Mouse (Mus musculus) stomach, embryonic 16.5 days (tissue): ENCODE measurements around the gene Cd6. TPM values are rescaled to one million over a fixed set of nuclear protein-coding genes. Genes with fewer than 3 reads are reported as not detected.

Experiments
- ATAC-seq: fragments of 200-750 bp; cut with Nextera tagmentation; 2 replicates; pipeline ENCODE4 v1.8.0; 2017; ENCODE audit warnings: moderate number of reproducible peaks, moderate TSS enrichment; ENCODE audit not compliant: insufficient read depth, low FRiP score
- H3K27ac ChIP-seq: fragments of 300-500 bp; sonication (generic); 2 replicates; pipeline ENCODE4 v1.5.1; 2014; ENCODE audit warnings: low read length
- H3K27me3 ChIP-seq: fragments of 300-500 bp; sonication (generic); 2 replicates; pipeline ENCODE4 v1.6.1; 2014; ENCODE audit warnings: low read length, control low read depth, mixed read lengths; ENCODE audit not compliant: control insufficient read depth, insufficient read depth
- H3K36me3 ChIP-seq: fragments of 300-500 bp; sonication (generic); 2 replicates; pipeline ENCODE4 v1.6.1; 2014; ENCODE audit warnings: low read length; ENCODE audit not compliant: control insufficient read depth, insufficient read depth
- H3K4me1 ChIP-seq: fragments of 300-500 bp; sonication (generic); 2 replicates; pipeline ENCODE4 v1.6.1; 2014; ENCODE audit warnings: low read length, control low read depth, mixed read lengths; ENCODE audit not compliant: control insufficient read depth, insufficient read depth
- H3K4me2 ChIP-seq: fragments of 300-500 bp; sonication (generic); 2 replicates; pipeline ENCODE4 v1.6.1; 2014; ENCODE audit warnings: low read depth, low read length, mixed read lengths
- H3K4me3 ChIP-seq: fragments of 300-500 bp; sonication (generic); replicated peaks from 2 replicates; pipeline ENCODE4 v1.5.1; 2014; ENCODE audit warnings: mild to moderate bottlenecking, low read length
- H3K9ac ChIP-seq: fragments of 300-500 bp; sonication (generic); 2 replicates; pipeline ENCODE4 v1.6.1; 2014; ENCODE audit warnings: low read length
- H3K9me3 ChIP-seq: fragments of 300-500 bp; sonication (generic); replicated peaks from 2 replicates; pipeline ENCODE4 v1.6.1; 2016; ENCODE audit warnings: low read length, control low read depth; ENCODE audit not compliant: control insufficient read depth
- WGBS: fragments of 180-500 bp; shearing (Covaris S2); extraction: QIAGEN DNeasy Blood & Tissue Kit; methylation state at CpG from one replicate; pipeline ENCODE4 v1.1.7; 2014; 5-methylcytosine and 5-hydroxymethylcytosine counted together
- polyA plus RNA-seq: library from polyadenylated mRNA; unstranded; fragments of >200 nt; fragmentation: Nextera tagmentation; extraction: Ambion mirVana; gene quantifications from 2 replicates; pipeline ENCODE4 v1.2.1, GENCODE M21; 2015

Gene Cd6
- polyA plus RNA-seq, 1 experiment from 2014 or later = 0.58 TPM

DNA sequence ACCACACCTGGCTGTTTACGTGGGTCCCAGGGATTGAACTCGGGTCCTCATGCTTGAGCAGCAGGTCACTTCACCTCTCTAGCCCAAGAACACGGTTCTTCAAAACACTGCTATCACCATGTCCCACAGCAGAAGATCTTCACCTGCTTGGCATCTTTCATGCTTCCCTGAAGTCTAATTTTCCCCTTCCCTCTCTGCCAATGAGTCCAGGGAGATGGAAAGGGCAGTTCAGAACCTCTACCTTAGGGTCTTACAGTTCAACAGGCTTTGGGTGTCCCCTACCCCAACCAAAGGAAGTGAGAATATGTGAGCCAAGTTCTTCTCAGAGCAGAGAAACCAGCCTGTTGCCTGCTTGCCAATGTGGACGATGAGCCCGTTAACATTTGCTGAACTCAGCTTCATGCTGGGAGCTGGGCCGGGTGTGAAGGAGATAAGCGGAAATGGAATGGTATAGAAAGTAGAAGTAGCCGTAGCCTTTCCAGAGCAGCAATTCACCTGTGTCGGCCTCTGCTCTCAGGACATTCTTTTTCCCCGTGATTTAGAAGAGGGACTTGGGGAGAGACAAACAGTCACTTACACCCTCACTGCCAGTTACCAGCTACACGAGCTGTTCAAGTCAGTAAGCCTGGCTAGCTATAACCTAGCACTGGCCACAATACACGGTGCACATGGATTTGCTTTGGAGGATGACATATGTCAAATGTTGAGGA lies 21.2 kb downstream of the Cd6 start:
- Histone ChIP-seq H3K9me3 (no peaks in the 10 kb centered on the region), H3K27me3 (no peaks in the 10 kb centered on the region), H3K4me2 (no peak overlapping the region), H3K9ac (no peak overlapping the region), H3K4me3 (no peak overlapping the region), H3K36me3 (no peaks in the 10 kb centered on the region), H3K27ac (no peak overlapping the region), H3K4me1 (no peaks in the 10 kb centered on the region)
- 80% methylated on average over 12 of the region's 12 CpGs for WGBS
- ATAC-seq = no peak

DNA sequence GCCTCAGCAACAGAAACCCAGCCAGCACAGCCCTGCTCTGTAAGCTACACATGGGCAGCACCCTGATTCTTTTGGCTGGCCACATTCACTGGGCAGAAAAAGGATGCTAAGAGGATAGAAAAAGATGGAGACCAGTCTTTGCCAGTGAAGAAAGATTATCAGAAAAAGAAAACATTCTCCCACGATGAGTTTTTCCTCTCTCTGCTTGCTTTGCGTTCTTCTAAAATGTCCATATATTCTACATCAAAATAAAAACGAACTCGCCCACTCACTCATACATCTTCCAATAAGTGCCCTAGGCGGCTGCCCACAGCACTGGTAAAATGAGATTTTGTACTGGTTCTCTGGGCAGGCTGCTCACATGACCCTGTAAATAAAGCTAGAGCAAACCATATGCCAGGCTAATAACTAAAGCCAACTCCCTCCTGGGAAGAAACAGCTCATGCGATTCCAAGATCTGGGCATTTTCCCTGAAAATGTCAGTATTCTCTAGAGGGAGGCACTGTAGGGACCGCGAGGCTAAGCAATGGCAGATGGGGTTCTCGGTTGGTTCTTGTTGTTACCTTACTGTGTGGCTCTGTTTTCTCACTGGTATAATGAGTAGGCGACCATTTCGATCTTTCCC lies 24.1 kb downstream of the Cd6 start:
- H3K36me3 ChIP-seq = no peaks in the 10 kb centered on the region
- H3K4me3 ChIP-seq = no peak overlapping the region
- H3K27me3 ChIP-seq = no peaks in the 10 kb centered on the region
- H3K4me2 ChIP-seq = no peak overlapping the region
- H3K9ac ChIP-seq = no peak overlapping the region
- no peak for ATAC-seq
- no peaks in the 10 kb centered on the region for H3K9me3 ChIP-seq
- no peaks in the 10 kb centered on the region for H3K4me1 ChIP-seq
- WGBS = 88% methylated on average over 11 of the region's 11 CpGs
- H3K27ac ChIP-seq = no peak overlapping the region

DNA sequence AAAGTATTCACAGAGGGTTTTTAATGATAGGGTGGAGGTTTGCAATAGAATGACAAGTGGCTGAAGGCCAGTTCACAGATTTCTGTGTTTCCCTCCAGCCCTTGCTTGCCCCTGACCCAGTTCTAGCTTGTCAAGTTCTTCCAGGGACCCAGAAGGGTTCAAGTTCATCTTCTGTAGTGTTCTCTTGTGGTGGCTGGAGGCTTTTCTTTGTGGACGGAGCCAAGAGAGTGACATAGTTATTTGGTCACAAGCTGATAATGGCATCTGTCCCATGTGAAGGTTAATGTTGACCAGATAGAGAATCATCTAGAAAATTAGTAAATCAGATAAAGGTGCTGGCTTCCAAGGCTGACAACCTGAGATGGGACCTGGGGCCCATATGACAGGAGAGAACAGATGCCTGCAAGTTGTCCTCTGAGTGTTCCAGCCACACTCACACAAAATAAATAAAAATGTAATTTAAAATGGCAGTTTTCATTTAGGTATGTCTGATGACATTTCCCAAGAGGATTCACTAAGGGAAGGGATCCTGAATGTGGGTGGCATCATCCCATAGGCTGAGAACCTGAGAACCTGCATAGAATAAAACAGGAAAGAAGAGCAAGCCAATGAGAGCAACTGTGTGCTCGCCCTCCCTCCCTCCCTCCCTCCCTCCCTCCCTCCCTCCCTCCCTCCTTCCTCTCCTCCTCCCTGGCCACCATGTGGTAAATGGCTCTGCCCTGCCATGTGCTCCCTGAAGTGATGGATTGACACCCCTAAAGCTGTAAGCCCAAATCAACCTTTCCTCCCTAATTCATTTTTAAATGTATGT lies 24.8 kb downstream of the Cd6 start:
- Histone ChIP-seq H3K27me3 (no peaks in the 10 kb centered on the region), H3K36me3 (no peaks in the 10 kb centered on the region), H3K4me1 (no peaks in the 10 kb centered on the region), H3K4me3 (no peak overlapping the region), H3K9ac (no peak overlapping the region), H3K27ac (no peak overlapping the region), H3K4me2 (no peak overlapping the region), H3K9me3 (no peaks in the 10 kb centered on the region)
- WGBS = 91% methylated on average over 2 of the region's 2 CpGs
- no peak for ATAC-seq

DNA sequence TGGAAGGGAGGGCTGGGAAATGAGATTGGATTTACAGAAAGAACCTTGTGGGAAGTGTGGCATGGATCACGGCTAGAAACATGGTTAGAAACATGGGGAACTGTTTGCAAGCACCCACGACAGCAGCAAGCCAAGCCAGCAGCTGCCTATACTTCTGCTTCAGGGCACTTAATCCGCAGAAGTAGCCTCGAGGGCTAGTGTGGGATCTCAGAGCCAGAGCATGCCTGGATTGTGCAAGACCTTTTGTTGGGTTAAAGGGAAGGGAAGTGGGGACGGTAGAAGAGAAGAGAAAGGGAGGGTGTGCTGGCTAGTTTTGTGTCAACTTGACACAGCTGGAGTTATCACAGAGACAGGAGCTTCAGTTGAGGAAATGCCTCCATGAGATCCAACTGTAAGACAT lies 26.1 kb downstream of the Cd6 start:
- Histone ChIP-seq H3K4me1 (no peaks in the 10 kb centered on the region), H3K36me3 (no peaks in the 10 kb centered on the region), H3K4me2 (no peak overlapping the region), H3K9ac (no peak overlapping the region), H3K27ac (no peak overlapping the region), H3K9me3 (no peaks in the 10 kb centered on the region), H3K4me3 (no peak overlapping the region), H3K27me3 (no peaks in the 10 kb centered on the region)
- WGBS = 70% methylated on average over 5 of the region's 5 CpGs
- no peak for ATAC-seq

DNA sequence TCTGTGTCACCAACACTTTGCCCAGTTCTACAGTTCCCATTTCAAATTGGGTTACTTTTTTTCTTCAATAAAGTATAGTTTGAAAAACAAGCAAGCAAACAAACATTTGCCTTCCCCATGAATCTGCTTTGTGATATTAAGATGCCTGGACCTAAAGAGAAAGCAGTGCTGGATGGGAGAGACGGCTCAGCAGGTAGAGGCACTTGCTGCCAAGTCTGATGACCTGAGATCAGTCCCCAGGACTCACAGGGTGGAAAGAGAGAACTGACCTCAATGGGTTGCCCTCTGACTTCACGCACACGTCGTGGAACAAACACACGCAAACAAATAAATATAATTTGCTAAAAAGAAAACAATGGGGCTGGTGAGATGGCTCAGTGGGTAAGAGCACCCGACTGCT lies 28.0 kb downstream of the Cd6 start:
- ATAC-seq = no peak
- no peak overlapping the region for H3K27ac ChIP-seq
- 81% methylated on average over 6 of the region's 6 CpGs for WGBS
- no peak overlapping the region for H3K4me2 ChIP-seq
- no peaks in the 10 kb centered on the region for H3K27me3 ChIP-seq
- no peaks in the 10 kb centered on the region for H3K9me3 ChIP-seq
- no peaks in the 10 kb centered on the region for H3K4me1 ChIP-seq
- H3K9ac ChIP-seq = no peak overlapping the region
- H3K36me3 ChIP-seq = no peaks in the 10 kb centered on the region
- no peak overlapping the region for H3K4me3 ChIP-seq

DNA sequence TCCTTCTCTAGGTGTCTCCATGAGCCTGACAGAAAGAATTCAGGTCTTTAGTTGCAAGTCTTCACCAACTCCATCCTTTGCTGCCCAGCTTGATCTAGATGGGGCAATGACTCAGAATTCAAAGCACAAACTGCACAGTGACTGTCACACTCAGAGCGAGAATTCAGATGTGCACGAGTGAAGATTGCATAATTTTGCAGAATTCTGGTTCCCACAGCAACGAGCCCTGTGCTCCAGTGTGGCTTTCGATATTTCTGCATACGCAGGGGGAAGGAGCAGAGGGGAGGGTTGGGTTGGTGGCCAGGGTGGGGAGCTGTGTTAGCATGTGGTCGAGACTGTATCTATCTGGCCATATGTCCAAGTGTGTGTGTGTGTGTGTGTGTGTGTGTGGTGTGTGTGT lies 28.8 kb downstream of the Cd6 start:
- Histone ChIP-seq H3K4me2 (no peak overlapping the region), H3K4me3 (no peak overlapping the region), H3K36me3 (no peaks in the 10 kb centered on the region), H3K27me3 (no peaks in the 10 kb centered on the region), H3K9me3 (no peaks in the 10 kb centered on the region), H3K9ac (no peak overlapping the region), H3K27ac (no peak overlapping the region), H3K4me1 (no peaks in the 10 kb centered on the region)
- no peak for ATAC-seq
- 65% methylated on average over 6 of the region's 6 CpGs for WGBS

DNA sequence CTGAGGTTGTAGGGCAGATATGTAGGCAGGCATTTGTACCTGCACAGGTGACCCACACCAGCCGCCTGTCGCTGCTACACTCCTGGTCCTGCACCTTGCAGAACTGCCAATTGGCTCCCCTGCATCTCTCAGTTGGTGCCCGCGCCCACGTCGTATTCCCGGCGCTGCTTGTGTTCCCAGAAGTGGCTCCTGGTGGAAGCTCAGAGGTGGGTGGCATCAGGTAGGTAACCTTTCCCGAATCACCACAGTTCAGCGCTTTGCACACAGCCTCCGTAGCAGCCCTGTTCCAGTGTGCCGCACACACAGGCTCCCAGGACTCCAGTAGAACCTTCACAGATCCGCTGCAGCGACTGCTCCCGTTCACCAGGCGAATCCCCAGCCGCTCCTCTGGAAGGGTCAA lies 30.7 kb downstream of the Cd6 start:
- H3K4me3 ChIP-seq = no peak overlapping the region
- H3K36me3 ChIP-seq = no peaks in the 10 kb centered on the region
- no peak overlapping the region for H3K27ac ChIP-seq
- H3K27me3 ChIP-seq = no peaks in the 10 kb centered on the region
- H3K4me2 ChIP-seq = no peak overlapping the region
- H3K4me1 ChIP-seq = no peaks in the 10 kb centered on the region
- ATAC-seq = no peak
- no peak overlapping the region for H3K9ac ChIP-seq
- no peaks in the 10 kb centered on the region for H3K9me3 ChIP-seq
- 93% methylated on average over 17 of the region's 17 CpGs for WGBS

DNA sequence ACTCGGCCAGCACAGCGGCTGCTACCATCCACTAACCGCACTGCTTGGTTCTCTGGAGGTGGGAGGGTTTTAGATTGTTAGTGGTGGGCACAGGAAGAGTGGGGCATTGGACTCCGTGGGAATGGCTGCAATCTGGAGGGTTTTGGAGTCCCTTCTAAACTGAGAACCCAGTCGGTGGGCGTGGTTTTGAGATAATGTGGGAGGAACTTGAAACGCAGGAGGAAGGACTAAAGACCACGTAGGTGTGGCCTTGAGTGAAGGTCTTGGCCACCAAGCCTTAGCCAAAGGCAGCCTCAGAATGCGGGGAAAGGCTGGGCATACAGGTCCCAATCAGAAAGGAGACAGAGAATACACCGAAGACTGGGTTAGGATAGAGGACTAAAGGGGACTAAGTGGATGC lies 31.3 kb downstream of the Cd6 start:
- Histone ChIP-seq H3K4me2 (no peak overlapping the region), H3K9me3 (no peaks in the 10 kb centered on the region), H3K36me3 (no peaks in the 10 kb centered on the region), H3K9ac (no peak overlapping the region), H3K4me3 (no peak overlapping the region), H3K27me3 (no peaks in the 10 kb centered on the region), H3K27ac (no peak overlapping the region), H3K4me1 (no peaks in the 10 kb centered on the region)
- 67% methylated on average over 10 of the region's 10 CpGs for WGBS
- ATAC-seq = no peak

DNA sequence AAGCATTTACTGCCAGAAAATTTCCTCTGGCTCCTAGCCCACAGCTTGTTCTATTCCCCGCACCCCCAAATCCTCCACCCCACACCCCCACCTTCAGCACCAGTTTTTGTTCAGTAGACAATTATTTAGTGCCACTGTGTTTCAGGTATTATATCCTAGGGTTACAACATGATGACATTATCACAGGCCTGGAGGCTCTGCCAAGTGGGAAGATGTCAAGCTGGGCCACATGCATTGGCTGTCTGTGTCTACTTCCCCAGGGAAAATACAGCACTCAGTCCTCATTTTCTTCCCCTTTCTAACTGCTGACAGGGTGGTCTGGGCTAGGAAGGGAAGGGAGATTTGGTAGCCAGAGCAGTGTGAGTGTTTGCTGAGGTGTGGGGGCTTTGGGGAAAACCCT lies 34.9 kb downstream of the Cd6 start:
- ATAC-seq = no peak
- Histone ChIP-seq H3K9me3 (no peaks in the 10 kb centered on the region), H3K27me3 (no peaks in the 10 kb centered on the region), H3K4me3 (no peak overlapping the region), H3K27ac (no peak overlapping the region), H3K9ac (no peak overlapping the region), H3K4me2 (no peak overlapping the region), H3K36me3 (no peaks in the 10 kb centered on the region), H3K4me1 (no peaks in the 10 kb centered on the region)
- 85% methylated on average over 1 of the region's 1 CpGs for WGBS
